Mouse (Mus musculus): ENCODE results near the gene Dock4. TPM values are rescaled to one million over a fixed set of nuclear protein-coding genes. Genes with fewer than 3 reads are reported as not detected.
A peak's percentile ranks its signal among the peaks of the same experiment; 100 is the strongest.

Gene Dock4
- total and polyA plus RNA-seq, 3 experiments: 4.3 to 15.5 (median 14.5) TPM

- no peak for DNase-seq
These were observed 66.1 kb downstream of the Dock4 start for GRCm38 (mm10) chr12:40511643-40512369.

DNA sequence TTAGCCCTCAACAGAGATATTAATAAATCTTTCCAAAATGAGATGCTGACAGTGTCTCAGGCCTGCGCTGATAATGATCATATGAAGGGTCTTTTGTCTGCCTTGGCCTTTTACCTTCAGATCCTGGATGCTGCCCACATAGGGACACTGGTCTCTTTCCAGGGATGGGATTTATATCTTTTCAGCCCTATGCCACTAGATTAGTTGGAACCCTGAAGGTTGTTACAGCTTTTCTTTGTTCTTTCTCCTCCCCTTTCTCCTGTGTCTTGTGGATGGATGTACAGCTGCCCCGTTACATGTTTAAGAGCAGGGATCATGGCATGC is 66.6 kb downstream of the Dock4 start:
- no peak for DNase-seq

GRCm38 (mm10) chr12:40512994-40513393 is 67.2 kb downstream of the Dock4 start:
- DNase-seq: no peak

- DNase-seq: no peak
These were observed 68.3 kb downstream of the Dock4 start for GRCm38 (mm10) chr12:40514021-40514420.

GRCm38 (mm10) chr12:40522468-40522867 is 76.7 kb downstream of the Dock4 start:
- DNase-seq: no peak

DNA sequence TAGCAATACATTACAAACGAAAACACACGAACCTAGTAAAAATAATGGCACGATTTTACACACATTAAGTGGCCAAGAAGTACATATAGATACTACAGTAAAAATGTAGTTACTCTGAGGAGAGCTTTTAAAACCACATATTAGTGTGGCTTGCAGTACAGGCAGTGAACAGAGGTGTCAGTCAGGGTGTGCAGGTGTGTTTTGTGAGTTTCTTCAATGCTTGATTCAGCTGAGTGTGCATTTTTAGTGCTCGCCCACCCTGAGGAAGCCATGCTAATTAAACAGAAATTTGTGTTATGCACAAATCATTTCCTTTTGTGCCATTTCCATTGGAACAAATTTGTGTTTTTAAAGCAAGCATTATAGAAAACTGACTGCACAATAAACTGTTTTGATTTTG is 77.3 kb downstream of the Dock4 start:
- DNase-seq: no peak

GRCm38 (mm10) chr12:40525045-40525444 is 79.3 kb downstream of the Dock4 start:
- DNase-seq: no peak

GRCm38 (mm10) chr12:40535655-40536618 is 90.2 kb downstream of the Dock4 start:
- DNase-seq: peak; percentile 33

GRCm38 (mm10) chr12:40537826-40538225 is 92.1 kb downstream of the Dock4 start:
- DNase-seq: no peak

DNA sequence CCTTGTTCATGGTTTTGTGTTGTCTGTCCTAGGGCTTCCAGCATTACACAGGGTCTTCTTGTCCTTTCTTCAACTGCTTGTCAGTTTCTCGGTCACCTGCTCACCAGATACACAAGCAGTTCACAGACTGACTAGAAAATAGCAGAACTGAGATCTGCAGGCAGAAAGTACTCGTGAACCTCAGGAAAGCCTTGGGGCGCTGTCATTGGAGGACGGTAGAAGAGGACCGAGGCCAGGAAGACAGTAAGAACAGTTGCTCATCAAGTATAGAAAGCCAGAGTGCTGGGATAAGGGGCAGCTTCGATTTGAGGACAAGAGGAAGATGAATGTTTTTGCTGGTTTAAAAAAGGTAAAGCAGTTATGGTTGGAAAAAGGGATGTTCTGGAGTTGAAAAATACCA is 92.6 kb downstream of the Dock4 start:
- DNase-seq: peak; percentile 25

GRCm38 (mm10) chr12:40538780-40539179 is 93.0 kb downstream of the Dock4 start:
- DNase-seq: peak; percentile 56

DNA sequence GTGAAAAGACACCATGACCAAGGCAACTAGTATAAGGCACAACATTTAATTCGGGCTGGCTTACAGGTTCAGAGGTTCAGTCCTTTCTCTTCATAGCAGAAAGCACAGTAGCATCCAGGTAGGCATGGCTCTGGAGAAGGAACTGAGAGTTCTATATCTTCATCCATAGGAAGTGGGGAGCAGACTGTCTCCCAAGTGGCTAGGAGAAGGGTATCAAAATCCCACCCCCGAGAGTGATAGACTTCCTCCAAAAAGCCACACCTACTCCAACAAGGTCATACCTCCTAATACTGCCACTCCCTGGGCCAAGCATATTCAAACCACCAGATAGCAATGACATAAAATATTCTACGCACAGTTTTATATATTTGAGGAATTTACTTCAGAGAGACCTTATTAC is 98.5 kb downstream of the Dock4 start:
- no peak for DNase-seq

GRCm38 (mm10) chr12:40546827-40547226 is 101.1 kb downstream of the Dock4 start:
- DNase-seq: no peak

DNA sequence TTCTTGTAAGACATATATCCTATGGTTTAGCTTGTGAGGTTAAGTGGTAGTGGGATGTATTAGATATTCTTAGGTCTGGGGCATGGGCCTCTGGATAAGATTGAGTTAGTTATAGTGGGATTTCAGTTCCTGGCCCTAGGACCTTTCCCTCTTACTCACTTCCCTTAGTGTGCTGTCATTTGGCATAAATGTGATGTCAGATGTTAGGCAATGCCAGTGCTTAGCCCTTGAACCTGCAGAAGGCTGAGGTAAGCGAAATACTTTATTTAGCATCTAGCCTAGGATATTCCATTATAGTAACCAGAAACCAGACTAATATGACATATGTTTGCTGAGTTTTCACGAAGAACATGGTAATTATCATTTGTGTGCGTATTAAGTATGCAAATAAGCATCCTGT is 105.6 kb downstream of the Dock4 start:
- peak; percentile 27 for DNase-seq

- no peak for DNase-seq
These were observed 106.4 kb downstream of the Dock4 start for GRCm38 (mm10) chr12:40552201-40552600.

- DNase-seq: no peak
These were observed 108.2 kb downstream of the Dock4 start for GRCm38 (mm10) chr12:40553929-40554328.

- no peak for DNase-seq
These were observed 109.3 kb downstream of the Dock4 start for GRCm38 (mm10) chr12:40554941-40555511.

- no peak for DNase-seq
These were observed 112.8 kb downstream of the Dock4 start for GRCm38 (mm10) chr12:40558600-40558999.

- peak; percentile 71 for DNase-seq
These were observed 113.4 kb downstream of the Dock4 start for GRCm38 (mm10) chr12:40559103-40559502.

- DNase-seq: no peak
These were observed 118.0 kb downstream of the Dock4 start for GRCm38 (mm10) chr12:40563703-40564102.

- no peak for DNase-seq
These were observed 118.5 kb downstream of the Dock4 start for GRCm38 (mm10) chr12:40564261-40564660.

GRCm38 (mm10) chr12:40568365-40568885 is 122.7 kb downstream of the Dock4 start:
- no peak for DNase-seq

Data from adrenal gland, adult 2 months (tissue).